Mouse (Mus musculus): ENCODE data around the gene Idh2.

DNA sequence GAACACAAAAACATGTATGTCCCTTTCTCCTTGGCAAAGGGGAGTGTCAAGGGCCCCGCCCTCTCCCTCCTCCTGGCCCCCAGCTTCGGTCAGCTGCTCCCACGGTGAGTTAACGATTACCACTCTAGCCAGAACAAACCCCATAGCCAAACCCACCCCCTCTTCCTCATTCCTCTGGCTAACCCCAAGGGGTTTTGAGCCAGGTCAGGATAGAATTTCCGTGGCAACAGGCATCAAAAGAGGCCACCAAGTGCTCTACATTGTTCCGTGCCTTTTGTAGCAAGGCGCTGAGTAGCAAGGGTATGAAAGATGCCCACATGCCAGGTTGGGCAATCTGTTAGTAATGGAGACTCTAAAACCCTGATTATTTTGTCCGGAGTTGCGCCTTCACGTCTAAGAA is 1.2 kb downstream of the Idh2 start:
- TF ChIP-seq POLR2A (IDR thresholded peaks at IDR 0.05; ENCODE audit: low read depth, low read length) (no peak), CTCF (IDR thresholded peaks at IDR 0.05; ENCODE audit: borderline replicate concordance, insufficient read depth, low read length) (no peak)

Data from embryonic fibroblast, embryonic 13.5 days (primary cell).